Mouse (Mus musculus): ENCODE data around the gene Mrpl17. TPM values are rescaled to one million over a fixed set of nuclear protein-coding genes. Genes with fewer than 3 reads are reported as not detected.
A peak's percentile ranks its signal among the peaks of the same experiment; 100 is the strongest.

Mrpl17 gene
- polyA plus RNA-seq, 2 experiments = 136 to 222 TPM

DNA sequence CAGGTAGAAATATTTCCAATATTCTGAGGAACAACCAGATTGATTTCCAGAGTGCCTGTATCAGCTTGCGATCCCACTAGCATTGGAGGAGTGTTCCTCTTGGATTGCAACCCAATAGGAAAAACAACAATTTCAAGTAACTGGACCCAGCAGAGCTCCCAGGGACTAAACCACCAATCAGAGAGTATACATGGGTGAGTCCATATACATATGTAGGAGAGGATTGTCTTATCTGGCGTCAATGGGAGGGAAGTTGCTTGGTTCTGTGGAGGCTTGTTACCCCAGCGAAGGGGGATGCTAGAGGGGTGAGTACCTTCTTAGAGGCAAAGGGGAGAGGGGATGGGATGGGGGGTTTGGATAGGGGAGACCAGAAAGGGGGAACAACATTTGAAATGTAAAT, 2.4 kb upstream of the Mrpl17 start:
- WGBS (ENCODE audit: insufficient replicate concordance) = 66% methylated on average over 3 of the region's 3 CpGs
- Histone ChIP-seq H3K27ac (no peak overlapping the region), H3K9ac (replicated peaks) (no peak overlapping the region), H3K27me3 (ENCODE audit: control insufficient read depth, insufficient read depth, low read length) (no peaks in the 10 kb centered on the region), H3K4me1 (replicated peaks; ENCODE audit: control insufficient read depth in 2 of 2, insufficient read depth in 2 of 2, low read length in 1 of 2) (peaks cover 4 to 18% of the 10 kb centered on the region in 2 experiments), H3K9me3 (ENCODE audit: control insufficient read depth, low read length) (no peaks in the 10 kb centered on the region), H3K4me3 (ENCODE audit: insufficient read depth in 1 of 2, low read depth in 2 of 2, low read length in 2 of 2) (no peak overlapping the region), H3K36me3 (replicated peaks; ENCODE audit: control insufficient read depth, insufficient read depth, low read depth) (peaks cover 10% of the 10 kb centered on the region), H3K4me2 (ENCODE audit: low read depth) (no peak overlapping the region)
- DNase-seq (ENCODE audit: low read depth in 3 of 3, low spot score in 3 of 3) (no peak), ATAC-seq (ENCODE audit: insufficient read depth) (no peak)
- TF ChIP-seq CTCF (IDR thresholded peaks at IDR 0.05; ENCODE audit: low read depth) (no peak), EP300 (IDR thresholded peaks at IDR 0.05; ENCODE audit: low read depth) (no peak)

DNA sequence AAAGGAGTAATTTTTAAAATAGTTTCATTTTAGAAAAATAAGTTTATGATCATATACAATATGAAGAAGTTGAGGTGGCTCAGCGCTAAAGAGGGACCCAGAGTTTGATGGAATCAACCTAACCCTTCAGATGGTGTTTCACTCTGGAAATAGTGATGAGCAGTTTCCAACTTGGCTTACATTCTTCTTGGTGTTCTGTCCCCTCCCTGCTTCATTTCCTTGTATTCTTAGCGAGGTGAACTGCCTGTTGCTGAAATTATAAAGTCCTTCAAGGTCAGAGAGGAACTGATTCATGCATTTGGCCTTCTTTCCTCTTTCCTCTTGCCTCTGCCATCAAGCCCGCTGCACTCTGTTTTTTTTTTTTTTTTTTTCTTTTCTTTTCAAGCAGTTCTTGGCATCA, 1.7 kb upstream of the Mrpl17 start:
- Histone ChIP-seq H3K27ac (no peak overlapping the region), H3K36me3 (replicated peaks; ENCODE audit: control insufficient read depth, insufficient read depth, low read depth) (peaks cover 10% of the 10 kb centered on the region), H3K4me2 (ENCODE audit: low read depth) (no peak overlapping the region), H3K4me3 (ENCODE audit: insufficient read depth in 1 of 2, low read depth in 2 of 2, low read length in 2 of 2) (no peak overlapping the region), H3K27me3 (ENCODE audit: control insufficient read depth, insufficient read depth, low read length) (no peaks in the 10 kb centered on the region), H3K4me1 (replicated peaks; ENCODE audit: control insufficient read depth in 2 of 2, insufficient read depth in 2 of 2, low read length in 1 of 2) (peaks cover 4 to 18% of the 10 kb centered on the region in 2 experiments), H3K9me3 (ENCODE audit: control insufficient read depth, low read length) (no peaks in the 10 kb centered on the region), H3K9ac (replicated peaks) (no peak overlapping the region)
- DNase-seq (ENCODE audit: low read depth in 3 of 3, low spot score in 3 of 3) (no peak), ATAC-seq (ENCODE audit: insufficient read depth) (no peak)
- 63% methylated on average over 3 of the region's 3 CpGs for WGBS (ENCODE audit: insufficient replicate concordance)
- no peak for TF ChIP-seq CTCF (IDR thresholded peaks at IDR 0.05; ENCODE audit: low read depth)
- no peak for TF ChIP-seq EP300 (IDR thresholded peaks at IDR 0.05; ENCODE audit: low read depth)

DNA sequence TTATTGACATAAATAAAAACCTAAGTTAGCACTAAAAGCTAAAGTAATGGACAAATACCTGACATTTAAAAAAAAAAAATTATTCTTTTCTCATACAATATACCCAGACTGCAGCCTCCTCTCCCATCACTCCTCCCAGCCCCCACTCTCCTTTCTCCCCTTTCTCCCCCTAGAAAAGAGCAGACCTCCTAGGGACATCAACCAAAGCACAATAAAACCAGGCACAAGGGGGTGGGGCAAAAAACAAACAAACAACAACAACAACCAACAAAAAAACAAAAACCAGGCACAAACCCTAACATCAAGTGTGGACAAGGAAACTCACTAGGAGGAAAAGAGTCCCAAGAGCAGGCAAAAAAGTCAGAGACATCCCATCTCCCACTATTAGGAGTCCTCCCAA, 617 bp upstream of the Mrpl17 start:
- Histone ChIP-seq H3K27ac (no peak overlapping the region), H3K9ac (replicated peaks) (no peak overlapping the region; the same call in 1 of the 2 replicates), H3K4me2 (ENCODE audit: low read depth) (peak overlapping the region; percentile 62), H3K36me3 (replicated peaks; ENCODE audit: control insufficient read depth, insufficient read depth, low read depth) (peaks cover 10% of the 10 kb centered on the region), H3K4me3 (ENCODE audit: insufficient read depth in 1 of 2, low read depth in 2 of 2, low read length in 2 of 2) (peak overlapping the region; percentile 9 to 96; a peak in 3 of 4 replicates), H3K4me1 (replicated peaks; ENCODE audit: control insufficient read depth in 2 of 2, insufficient read depth in 2 of 2, low read length in 1 of 2) (peaks cover 4 to 18% of the 10 kb centered on the region in 2 experiments), H3K27me3 (ENCODE audit: control insufficient read depth, insufficient read depth, low read length) (no peaks in the 10 kb centered on the region), H3K9me3 (ENCODE audit: control insufficient read depth, low read length) (no peaks in the 10 kb centered on the region)
- ATAC-seq (ENCODE audit: insufficient read depth) = no peak
- no peak for DNase-seq (ENCODE audit: low read depth in 3 of 3, low spot score in 3 of 3)
- TF ChIP-seq CTCF (IDR thresholded peaks at IDR 0.05; ENCODE audit: low read depth) (no peak), EP300 (IDR thresholded peaks at IDR 0.05; ENCODE audit: low read depth) (no peak)

DNA sequence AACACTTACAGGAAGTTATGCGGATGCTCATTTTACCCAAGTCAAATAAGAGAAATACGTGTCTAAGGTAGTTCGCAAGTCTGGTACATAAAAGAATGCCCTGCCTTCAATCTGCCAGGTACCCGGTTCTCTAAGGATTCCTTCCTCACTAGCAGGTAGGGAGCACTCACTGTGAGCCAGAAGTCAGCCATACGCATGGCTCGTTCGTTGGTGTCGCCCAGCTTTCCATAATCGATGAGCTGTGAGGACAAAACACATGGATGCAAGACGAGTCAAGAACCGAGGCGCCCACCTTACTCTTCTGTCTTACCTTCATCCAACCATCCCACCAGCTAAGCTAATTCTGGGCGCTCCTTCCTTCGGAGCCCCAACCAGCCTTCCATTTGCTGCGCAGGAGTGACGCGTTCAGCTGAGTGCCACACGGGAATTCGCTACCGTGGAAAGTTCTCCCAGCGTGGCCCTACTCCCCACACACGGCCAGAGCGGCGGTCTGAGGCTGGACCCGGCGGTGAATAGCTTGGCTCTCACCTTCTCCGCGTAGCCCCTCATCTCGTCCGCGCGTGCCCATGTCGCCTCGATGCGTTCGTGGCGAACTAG, 521 bp downstream of the Mrpl17 start:
- Histone ChIP-seq H3K9me3 (ENCODE audit: control insufficient read depth, low read length) (no peaks in the 10 kb centered on the region), H3K27me3 (ENCODE audit: control insufficient read depth, insufficient read depth, low read length) (no peaks in the 10 kb centered on the region), H3K4me3 (ENCODE audit: insufficient read depth in 1 of 2, low read depth in 2 of 2, low read length in 2 of 2) (peak overlapping the region; percentile 81 to 96), H3K9ac (replicated peaks) (peak overlapping the region; percentile 98), H3K4me1 (replicated peaks; ENCODE audit: control insufficient read depth in 2 of 2, insufficient read depth in 2 of 2, low read length in 1 of 2) (peaks cover 4 to 18% of the 10 kb centered on the region in 2 experiments), H3K27ac (peak overlapping the region; percentile 67), H3K36me3 (replicated peaks; ENCODE audit: control insufficient read depth, insufficient read depth, low read depth) (peaks cover 10% of the 10 kb centered on the region), H3K4me2 (ENCODE audit: low read depth) (peak overlapping the region; percentile 91)
- DNase-seq (ENCODE audit: low read depth in 3 of 3, low spot score in 3 of 3) = peak in 1 of 3 experiments; percentile 10
- TF ChIP-seq EP300 (IDR thresholded peaks at IDR 0.05; ENCODE audit: low read depth) (no peak), CTCF (IDR thresholded peaks at IDR 0.05; ENCODE audit: low read depth) (no peak)
- peak; percentile 22 for ATAC-seq (ENCODE audit: insufficient read depth)
- 1% methylated on average over 37 of the region's 37 CpGs for WGBS (ENCODE audit: insufficient replicate concordance)

DNA sequence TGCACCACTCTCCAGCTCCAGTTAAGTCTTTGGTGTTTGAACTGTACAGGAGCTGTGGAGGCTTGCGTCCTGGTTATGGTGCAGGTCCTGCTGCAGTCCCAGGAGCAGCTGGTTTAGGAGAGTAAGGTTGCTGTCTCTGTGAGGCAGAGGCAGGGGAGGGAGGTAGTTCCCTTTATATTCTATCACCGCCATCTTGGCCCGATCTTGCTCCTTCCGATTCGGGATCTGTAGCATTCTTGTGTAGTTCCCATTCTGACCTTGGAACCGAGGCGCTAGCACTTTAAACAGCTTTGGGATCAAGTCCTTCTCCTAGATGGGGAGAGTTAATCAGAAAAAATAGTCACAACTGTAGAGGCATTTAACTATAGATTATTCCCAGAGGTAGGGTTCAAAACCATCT, 1.1 kb downstream of the Mrpl17 start:
- Histone ChIP-seq H3K27ac (no peak overlapping the region), H3K9me3 (ENCODE audit: control insufficient read depth, low read length) (no peaks in the 10 kb centered on the region), H3K4me3 (ENCODE audit: insufficient read depth in 1 of 2, low read depth in 2 of 2, low read length in 2 of 2) (peak overlapping the region; percentile 81 to 96), H3K36me3 (replicated peaks; ENCODE audit: control insufficient read depth, insufficient read depth, low read depth) (peaks cover 10% of the 10 kb centered on the region), H3K4me1 (replicated peaks; ENCODE audit: control insufficient read depth in 2 of 2, insufficient read depth in 2 of 2, low read length in 1 of 2) (peaks cover 4 to 18% of the 10 kb centered on the region in 2 experiments), H3K27me3 (ENCODE audit: control insufficient read depth, insufficient read depth, low read length) (no peaks in the 10 kb centered on the region), H3K9ac (replicated peaks) (peak overlapping the region; percentile 98), H3K4me2 (ENCODE audit: low read depth) (peak overlapping the region; percentile 91)
- 56% methylated on average over 7 of the region's 7 CpGs for WGBS (ENCODE audit: insufficient replicate concordance)
- DNase-seq (ENCODE audit: low read depth in 3 of 3, low spot score in 3 of 3) = no peak
- TF ChIP-seq CTCF (IDR thresholded peaks at IDR 0.05; ENCODE audit: low read depth) = no peak
- TF ChIP-seq EP300 (IDR thresholded peaks at IDR 0.05; ENCODE audit: low read depth) = no peak
- no peak for ATAC-seq (ENCODE audit: insufficient read depth)

All from liver, embryonic 14.5 days (tissue).